Mouse (Mus musculus) forebrain, embryonic 15.5 days (tissue): ENCODE results near the gene Cotl1. TPM values are rescaled to one million over a fixed set of nuclear protein-coding genes. Genes with fewer than 3 reads are reported as not detected.
"Not testable (repeated sequence)": the region's sequence is repeated elsewhere in the genome, so short reads cannot be mapped to it uniquely, and the experiment has no call there.

Experiments
- ATAC-seq: fragments of 200-750 bp; cut with Nextera tagmentation; replicated peaks from 2 replicates; pipeline ENCODE4 v1.8.0; 2017; ENCODE audit warnings: mild to moderate bottlenecking, moderate TSS enrichment, moderate library complexity
- H3K27ac ChIP-seq: fragments of 300-500 bp; sonication (generic); replicated peaks from 2 replicates; pipeline ENCODE4 v1.5.1; 2015; ENCODE audit warnings: mild to moderate bottlenecking, inconsistent platforms
- H3K27me3 ChIP-seq: fragments of 300-500 bp; sonication (generic); 2 replicates; pipeline ENCODE4 v1.6.1; 2015; ENCODE audit warnings: inconsistent platforms
- H3K36me3 ChIP-seq: fragments of 300-500 bp; sonication (generic); 2 replicates; pipeline ENCODE4 v1.6.1; 2015; ENCODE audit warnings: mild to moderate bottlenecking, inconsistent platforms
- H3K4me1 ChIP-seq: fragments of 300-500 bp; sonication (generic); 2 replicates; pipeline ENCODE4 v1.6.1; 2015; ENCODE audit warnings: inconsistent platforms
- H3K4me2 ChIP-seq: fragments of 300-500 bp; sonication (generic); replicated peaks from 2 replicates; pipeline ENCODE4 v1.6.1; 2015; ENCODE audit warnings: mild to moderate bottlenecking, inconsistent platforms
- H3K4me3 ChIP-seq: fragments of 300-500 bp; sonication (generic); 2 replicates; pipeline ENCODE4 v1.5.1; 2015; ENCODE audit warnings: mild to moderate bottlenecking, inconsistent platforms
- H3K9ac ChIP-seq: fragments of 300-500 bp; sonication (generic); replicated peaks from 2 replicates; pipeline ENCODE4 v1.6.1; 2015; ENCODE audit warnings: mild to moderate bottlenecking, inconsistent platforms
- H3K9me3 ChIP-seq: fragments of 300-500 bp; sonication (generic); 2 replicates; pipeline ENCODE4 v1.6.1; 2016; ENCODE audit warnings: inconsistent platforms
- WGBS: fragments of 180-500 bp; shearing (Covaris S2); methylation state at CpG from one replicate; pipeline ENCODE4 v1.1.7; 2015; ENCODE audit warnings: mixed read lengths; 5-methylcytosine and 5-hydroxymethylcytosine counted together
- polyA plus RNA-seq: library from polyadenylated mRNA; unstranded; fragments of >200 nt; fragmentation: Nextera tagmentation; extraction: Ambion mirVana; gene quantifications from 2 replicates; pipeline ENCODE4 v1.2.1, GENCODE M21; 2015

Cotl1 gene
- polyA plus RNA-seq, 1 experiment from 2014 or later = 138 TPM

DNA sequence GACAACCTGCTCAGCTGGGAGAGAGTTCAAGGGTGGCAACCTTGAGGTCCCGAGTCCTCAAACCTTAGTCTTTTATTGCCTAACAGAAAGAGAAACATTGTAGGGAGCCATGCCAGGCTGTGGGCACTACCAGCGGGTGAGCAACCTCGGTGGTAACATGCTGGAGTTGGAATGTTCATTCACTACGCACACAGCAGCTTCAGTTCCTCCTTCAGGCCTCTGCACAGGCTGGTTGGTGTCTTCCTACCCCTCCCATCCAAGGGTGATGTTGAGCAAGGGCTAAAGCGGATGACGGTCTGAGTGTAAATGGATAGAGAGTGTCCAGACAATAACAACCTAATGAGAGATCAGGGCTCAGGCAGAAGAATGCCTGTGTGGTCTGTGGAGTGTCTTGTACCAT is 17.4 kb upstream of the Cotl1 start:
- 72% methylated on average over 6 of the region's 6 CpGs for WGBS
- no peak overlapping the region for H3K27ac ChIP-seq
- H3K4me3 ChIP-seq = no peak overlapping the region
- peaks cover 8% of the 10 kb centered on the region for H3K4me1 ChIP-seq
- no peaks in the 10 kb centered on the region for H3K36me3 ChIP-seq
- ATAC-seq = no peak
- H3K27me3 ChIP-seq = no peaks in the 10 kb centered on the region
- H3K4me2 ChIP-seq = no peak overlapping the region
- H3K9ac ChIP-seq = no peak overlapping the region
- no peaks in the 10 kb centered on the region for H3K9me3 ChIP-seq

DNA sequence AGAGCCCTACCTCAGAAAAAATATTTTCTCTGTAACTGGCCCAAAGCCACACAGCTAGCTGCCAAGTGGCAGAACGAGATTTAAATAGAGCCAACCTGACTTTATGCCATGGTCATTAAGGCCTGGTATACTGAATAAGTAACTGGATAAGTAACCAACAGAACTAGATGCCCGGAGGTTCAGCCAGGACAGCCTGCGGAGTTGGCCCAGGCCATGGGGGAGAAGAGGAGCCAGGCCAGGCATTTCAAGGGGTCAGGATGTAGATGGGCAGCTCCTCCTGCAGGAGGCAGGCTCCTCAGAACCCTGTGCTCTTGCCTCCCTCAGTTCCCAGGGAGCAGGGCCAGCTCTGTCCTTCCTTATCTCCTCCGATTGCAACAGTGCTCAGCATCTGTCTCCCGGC is 15.3 kb upstream of the Cotl1 start:
- no peak for ATAC-seq
- no peaks in the 10 kb centered on the region for H3K27me3 ChIP-seq
- H3K4me3 ChIP-seq = no peak overlapping the region
- no peak overlapping the region for H3K27ac ChIP-seq
- H3K9me3 ChIP-seq = no peaks in the 10 kb centered on the region
- no peaks in the 10 kb centered on the region for H3K36me3 ChIP-seq
- H3K4me2 ChIP-seq = no peak overlapping the region
- no peaks in the 10 kb centered on the region for H3K4me1 ChIP-seq
- 75% methylated on average over 5 of the region's 5 CpGs for WGBS
- no peak overlapping the region for H3K9ac ChIP-seq

DNA sequence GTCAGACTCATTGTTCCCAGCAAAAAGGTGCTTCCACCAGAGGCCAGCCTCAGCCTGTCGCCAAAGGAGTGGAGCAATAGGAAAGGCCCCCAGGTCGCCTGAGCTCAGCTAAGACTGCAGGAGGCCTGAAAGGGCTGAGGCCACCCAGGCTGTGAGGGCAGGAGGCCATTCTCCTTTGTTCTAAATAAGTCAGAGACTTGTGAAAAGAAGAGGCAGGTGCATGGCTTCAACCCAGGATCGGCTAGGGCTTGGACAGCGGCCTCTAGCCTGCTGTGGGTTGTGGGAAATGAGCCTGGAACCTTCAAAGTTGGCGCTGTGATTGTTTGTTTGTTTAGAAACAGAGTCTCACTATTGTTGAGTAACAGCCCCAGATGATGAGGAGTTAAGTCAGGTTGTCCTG is 13.7 kb upstream of the Cotl1 start:
- Histone ChIP-seq H3K9me3 (no peaks in the 10 kb centered on the region), H3K27ac (no peak overlapping the region), H3K4me3 (no peak overlapping the region), H3K9ac (no peak overlapping the region), H3K36me3 (no peaks in the 10 kb centered on the region), H3K4me1 (no peaks in the 10 kb centered on the region), H3K4me2 (no peak overlapping the region), H3K27me3 (no peaks in the 10 kb centered on the region)
- no peak for ATAC-seq
- 27% methylated on average over 5 of the region's 5 CpGs for WGBS

DNA sequence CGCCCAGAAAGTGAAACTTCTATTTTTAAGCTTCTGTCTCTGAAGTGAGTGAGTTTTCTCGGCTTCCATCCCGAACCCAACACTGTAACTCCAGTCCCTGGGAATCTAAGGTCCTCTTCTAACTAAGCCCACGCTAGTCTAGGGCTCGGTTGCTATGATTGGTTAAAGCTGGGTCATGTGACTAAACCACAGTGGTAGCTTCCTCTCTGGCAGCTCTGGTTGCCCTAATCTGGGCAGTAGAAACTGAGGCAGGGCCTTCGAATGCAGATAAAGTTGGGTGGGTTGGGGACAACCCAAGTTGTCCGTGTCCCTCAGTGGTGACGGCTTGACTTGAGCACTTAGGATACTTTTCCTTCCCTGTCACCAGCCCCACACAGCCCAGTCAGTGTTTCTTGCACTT is 13.2 kb upstream of the Cotl1 start:
- H3K9ac ChIP-seq = no peak overlapping the region
- no peaks in the 10 kb centered on the region for H3K27me3 ChIP-seq
- no peak overlapping the region for H3K27ac ChIP-seq
- no peaks in the 10 kb centered on the region for H3K4me1 ChIP-seq
- no peaks in the 10 kb centered on the region for H3K36me3 ChIP-seq
- WGBS = 59% methylated on average over 8 of the region's 8 CpGs
- H3K9me3 ChIP-seq = no peaks in the 10 kb centered on the region
- H3K4me3 ChIP-seq = no peak overlapping the region
- no peak for ATAC-seq
- H3K4me2 ChIP-seq = no peak overlapping the region

DNA sequence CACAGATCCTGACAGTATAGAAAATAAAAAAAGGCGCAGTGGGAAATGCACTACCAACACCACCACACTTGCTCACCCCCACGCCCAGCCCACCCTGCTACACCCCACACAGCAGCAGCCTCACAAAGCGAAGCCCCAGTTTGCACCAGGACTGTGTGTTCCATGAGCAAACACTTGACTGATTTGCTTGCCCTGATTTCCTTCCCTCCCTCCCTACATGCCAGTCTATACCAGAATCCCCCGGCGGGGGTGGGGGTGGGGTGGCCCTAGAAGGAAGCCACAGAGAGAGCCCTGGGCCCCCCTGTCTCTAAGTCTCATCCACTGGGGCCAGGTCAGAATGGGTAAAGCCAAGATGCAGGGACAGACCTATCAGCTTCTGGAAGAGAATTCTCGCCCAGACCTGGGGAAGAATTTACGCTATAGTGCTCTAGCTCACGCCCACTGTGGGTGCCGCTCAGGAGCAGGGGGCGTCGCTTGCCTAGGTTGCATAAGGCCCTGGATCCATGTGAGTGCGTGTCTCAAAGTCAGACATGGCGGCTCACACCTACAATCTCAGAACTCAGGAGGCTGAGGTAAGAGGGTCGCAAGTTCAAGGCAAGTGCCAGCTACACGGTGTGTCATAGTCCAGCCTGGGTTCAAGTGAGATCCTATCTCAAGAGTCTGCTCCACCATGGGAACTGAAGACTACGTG is 7.0 kb upstream of the Cotl1 start:
- H3K4me2 ChIP-seq = no peak overlapping the region
- no peaks in the 10 kb centered on the region for H3K27me3 ChIP-seq
- no peaks in the 10 kb centered on the region for H3K9me3 ChIP-seq
- H3K36me3 ChIP-seq = no peaks in the 10 kb centered on the region
- no peaks in the 10 kb centered on the region for H3K4me1 ChIP-seq
- WGBS = 89% methylated on average over 16 of the region's 16 CpGs
- ATAC-seq = no peak
- H3K4me3 ChIP-seq = no peak overlapping the region
- H3K9ac ChIP-seq = no peak overlapping the region
- H3K27ac ChIP-seq = no peak overlapping the region

DNA sequence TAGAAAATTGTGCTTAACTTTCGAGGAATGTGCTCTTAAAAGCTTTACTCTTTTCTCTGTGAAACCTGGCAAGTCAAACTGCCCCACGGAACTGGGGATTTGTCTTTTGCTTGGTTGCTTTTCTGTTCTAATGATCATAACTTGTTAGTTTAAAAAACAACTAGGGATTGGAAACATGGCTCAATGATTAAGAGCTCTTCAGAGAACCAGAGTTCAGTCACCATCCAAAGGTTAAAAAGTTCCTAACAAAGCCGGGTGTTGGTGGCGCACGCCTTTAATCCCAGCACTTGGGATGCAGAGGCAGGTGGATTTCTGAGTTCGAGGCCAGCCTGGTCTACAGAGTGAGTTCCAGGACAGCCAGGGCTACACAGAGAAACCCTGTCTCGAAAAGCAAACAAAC is 5.4 kb upstream of the Cotl1 start:
- H3K27ac ChIP-seq, H3K4me3 ChIP-seq, H3K27me3 ChIP-seq, H3K4me2 ChIP-seq, ATAC-seq, H3K36me3 ChIP-seq, H3K4me1 ChIP-seq, H3K9me3 ChIP-seq, H3K9ac ChIP-seq: not testable (repeated sequence)
- 86% methylated on average over 7 of the region's 7 CpGs for WGBS

DNA sequence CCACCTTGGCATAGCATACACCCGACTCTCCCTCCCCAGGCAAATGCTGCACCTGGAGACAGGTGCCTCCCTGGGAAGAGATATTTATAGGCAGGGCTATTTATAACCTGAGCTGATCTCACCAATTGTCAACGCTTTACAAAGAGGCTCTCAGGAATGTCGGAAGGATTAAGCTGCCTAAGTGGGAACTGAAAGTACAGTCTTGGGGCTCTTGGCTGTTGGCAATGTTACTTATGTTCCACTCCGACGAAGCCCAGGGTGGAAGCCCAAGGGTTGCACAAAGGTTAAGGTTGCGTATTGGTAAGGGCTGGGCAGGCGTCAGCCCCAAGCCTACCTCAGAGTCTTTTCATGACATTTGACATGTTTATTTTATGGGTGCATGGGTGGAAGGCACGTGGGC is 4.2 kb upstream of the Cotl1 start:
- H3K4me1 ChIP-seq = peaks cover 9% of the 10 kb centered on the region
- H3K9ac ChIP-seq = no peak overlapping the region
- no peak for ATAC-seq
- no peaks in the 10 kb centered on the region for H3K36me3 ChIP-seq
- H3K27ac ChIP-seq = no peak overlapping the region
- no peaks in the 10 kb centered on the region for H3K27me3 ChIP-seq
- no peak overlapping the region for H3K4me3 ChIP-seq
- WGBS = 42% methylated on average over 8 of the region's 8 CpGs
- H3K9me3 ChIP-seq = no peaks in the 10 kb centered on the region
- no peak overlapping the region for H3K4me2 ChIP-seq

DNA sequence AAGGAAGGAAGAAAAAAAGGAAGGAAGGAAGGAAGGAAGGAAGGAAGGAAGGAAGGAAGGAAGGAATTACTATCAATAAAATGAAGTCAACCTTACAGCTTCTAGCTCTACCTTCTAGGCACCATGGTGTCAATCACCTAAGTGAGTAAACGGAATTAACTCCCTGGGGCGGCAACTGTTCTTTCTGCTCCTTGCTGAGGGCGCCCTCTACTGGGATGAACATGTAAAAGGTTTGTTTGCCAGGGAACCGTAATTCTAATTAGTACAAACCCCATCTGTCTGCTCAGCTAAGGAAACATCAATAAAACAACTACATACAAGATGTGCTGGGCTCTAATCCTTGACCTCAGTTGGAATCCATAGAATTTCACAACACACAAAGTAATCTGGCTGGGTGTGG is 3.1 kb upstream of the Cotl1 start:
- ATAC-seq = no peak
- Histone ChIP-seq H3K4me2 (no peak overlapping the region), H3K36me3 (no peaks in the 10 kb centered on the region), H3K9me3 (no peaks in the 10 kb centered on the region), H3K9ac (no peak overlapping the region), H3K4me3 (no peak overlapping the region), H3K27ac (no peak overlapping the region), H3K4me1 (peaks cover 18% of the 10 kb centered on the region), H3K27me3 (no peaks in the 10 kb centered on the region)
- WGBS = 3% methylated on average over 4 of the region's 4 CpGs

DNA sequence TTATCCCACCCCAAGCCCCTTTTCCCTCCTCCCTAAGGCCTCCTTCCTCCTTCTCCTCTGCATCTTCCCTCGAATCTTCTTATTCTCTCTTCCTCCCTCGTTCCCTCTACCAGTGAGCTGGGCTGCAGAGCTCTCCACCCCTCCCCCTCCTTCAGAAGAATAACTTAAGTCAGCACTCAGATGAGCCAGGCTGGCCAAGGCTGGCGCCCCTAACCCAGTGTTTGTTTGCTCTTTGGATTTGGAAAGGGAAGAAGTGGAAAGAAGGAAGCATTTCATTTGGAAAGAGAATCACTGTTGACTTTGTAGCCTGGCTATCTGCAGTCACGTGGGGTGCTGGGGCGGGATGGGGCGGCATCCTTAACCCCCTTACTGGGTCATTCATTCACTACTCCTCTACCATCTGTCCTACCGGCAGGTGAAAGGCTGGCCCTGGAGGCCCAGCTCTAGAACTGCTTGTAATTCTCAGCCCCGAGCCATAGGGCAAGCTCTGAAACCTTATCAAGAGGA is 614 bp upstream of the Cotl1 start:
- Histone ChIP-seq H3K27ac (peak overlapping the region; percentile 87), H3K9me3 (no peaks in the 10 kb centered on the region), H3K9ac (peak overlapping the region; percentile 54), H3K4me2 (peak overlapping the region; percentile 65), H3K4me1 (peaks cover 42% of the 10 kb centered on the region), H3K27me3 (no peaks in the 10 kb centered on the region), H3K36me3 (no peaks in the 10 kb centered on the region), H3K4me3 (peak overlapping the region; percentile 92)
- 18% methylated on average over 8 of the region's 8 CpGs for WGBS
- ATAC-seq = peak; percentile 33

DNA sequence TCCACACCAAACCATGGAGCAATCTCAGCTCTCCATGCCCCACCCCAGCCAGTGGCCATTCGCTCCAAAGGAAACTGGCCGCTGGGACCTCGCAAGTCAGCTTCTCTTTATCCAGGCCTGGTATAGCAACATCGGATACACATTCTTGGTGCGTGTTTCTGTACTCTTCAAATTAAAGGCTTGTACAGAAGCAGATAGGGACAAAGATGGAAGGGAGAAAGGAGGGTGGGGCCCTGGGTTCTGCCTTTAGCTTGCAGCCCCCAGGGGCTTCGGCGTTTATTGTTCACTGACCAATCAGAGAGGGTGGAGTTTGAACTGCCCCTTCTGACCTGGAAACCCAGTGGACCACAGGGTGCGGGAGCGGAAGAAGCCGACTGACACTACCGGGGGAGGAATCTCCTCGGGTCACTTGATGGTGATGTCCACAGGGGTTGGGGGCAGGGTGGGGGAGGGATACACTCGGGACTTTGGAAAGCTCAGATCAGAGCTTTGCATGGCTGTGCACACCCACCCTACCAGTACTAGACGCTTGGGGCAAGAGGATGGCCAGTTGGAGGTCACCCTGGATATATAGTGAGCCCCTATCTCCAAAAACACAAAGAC is 824 bp downstream of the Cotl1 start:
- Histone ChIP-seq H3K27ac (peak overlapping the region; percentile 73; the same call in 1 of the 2 replicates), H3K4me1 (peaks cover 52% of the 10 kb centered on the region), H3K4me3 (peak overlapping the region; percentile 92), H3K9me3 (no peaks in the 10 kb centered on the region), H3K4me2 (peak overlapping the region; percentile 65), H3K27me3 (no peaks in the 10 kb centered on the region), H3K9ac (peak overlapping the region; percentile 85), H3K36me3 (peaks cover under 1% of the 10 kb centered on the region; the same call in 1 of the 2 replicates)
- peak; percentile 9; the same call in 1 of the 2 replicates for ATAC-seq
- 13% methylated on average over 14 of the region's 14 CpGs for WGBS

DNA sequence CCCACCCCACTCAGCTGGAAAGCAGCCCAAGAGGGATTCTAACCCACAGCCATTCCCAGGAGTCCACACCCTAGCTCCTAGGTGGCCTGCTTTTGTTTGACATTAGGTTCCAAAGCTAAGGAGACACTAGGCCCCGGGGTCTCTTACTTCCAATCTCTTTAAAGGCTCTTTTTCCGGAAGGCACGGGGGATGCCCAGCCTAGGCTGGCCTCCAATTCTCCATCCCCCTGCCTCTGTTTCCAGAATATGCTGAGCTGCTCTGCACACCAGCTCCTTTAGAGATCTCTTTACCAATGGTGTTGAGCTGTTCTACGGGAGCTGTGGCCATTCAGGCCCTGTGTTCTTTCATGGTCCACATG is 1.4 kb downstream of the Cotl1 start:
- peak overlapping the region; percentile 85 for H3K9ac ChIP-seq
- H3K4me1 ChIP-seq = peaks cover 52% of the 10 kb centered on the region
- H3K27ac ChIP-seq = peak overlapping the region; percentile 22
- peak overlapping the region; percentile 65 for H3K4me2 ChIP-seq
- H3K36me3 ChIP-seq = peaks cover 5% of the 10 kb centered on the region; the same call in 1 of the 2 replicates
- 48% methylated on average over 4 of the region's 4 CpGs for WGBS
- H3K9me3 ChIP-seq = no peaks in the 10 kb centered on the region
- peak overlapping the region; percentile 92 for H3K4me3 ChIP-seq
- no peak for ATAC-seq
- H3K27me3 ChIP-seq = no peaks in the 10 kb centered on the region

DNA sequence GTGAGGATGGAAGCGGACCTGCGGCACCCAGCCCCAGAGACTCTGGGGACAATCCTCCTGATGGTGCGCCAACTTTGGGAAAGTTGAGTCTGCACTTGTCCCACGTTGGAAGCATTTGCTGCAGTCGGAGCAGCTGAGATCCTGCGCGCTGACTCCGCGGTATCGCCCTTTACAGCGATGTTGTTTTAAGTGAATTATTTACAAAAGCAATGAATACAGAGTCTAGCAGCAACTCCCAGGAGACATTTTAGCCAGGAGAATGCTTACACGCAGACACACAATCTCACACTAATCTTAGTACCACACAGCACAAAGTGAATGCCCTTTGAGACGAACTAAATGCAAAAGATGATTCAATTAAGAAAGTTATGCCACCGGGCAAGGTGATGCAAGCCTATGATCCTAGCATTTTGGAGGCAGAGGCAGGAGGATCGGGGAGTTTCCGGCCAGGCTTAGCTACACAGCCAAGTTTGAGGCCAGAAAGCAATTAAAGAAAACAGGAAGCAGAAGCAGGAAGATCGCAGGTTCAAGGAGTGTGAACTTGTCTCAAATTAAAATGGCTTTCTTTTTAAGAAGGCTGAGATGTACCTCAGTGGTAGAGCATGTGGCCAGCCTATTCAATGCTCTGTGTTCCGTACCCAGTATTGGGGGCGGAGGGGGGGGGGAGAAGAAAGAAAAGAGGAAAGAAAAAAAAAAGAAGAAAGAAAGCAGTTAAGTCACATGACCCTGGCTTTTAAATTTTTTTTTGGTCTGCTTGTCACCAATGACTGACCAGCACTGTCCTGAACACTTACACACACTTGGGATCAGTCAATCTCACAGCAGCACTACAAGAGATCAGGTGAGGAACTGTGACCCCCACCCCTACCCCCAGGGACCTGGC is 2.0 kb downstream of the Cotl1 start:
- no peak for ATAC-seq
- no peaks in the 10 kb centered on the region for H3K9me3 ChIP-seq
- H3K27ac ChIP-seq = peak overlapping the region; percentile 63
- peaks cover 55% of the 10 kb centered on the region for H3K4me1 ChIP-seq
- no peaks in the 10 kb centered on the region for H3K27me3 ChIP-seq
- peak overlapping the region; percentile 92 for H3K4me3 ChIP-seq
- 69% methylated on average over 19 of the region's 19 CpGs for WGBS
- H3K9ac ChIP-seq = peak overlapping the region; percentile 85
- H3K36me3 ChIP-seq = peaks cover 5% of the 10 kb centered on the region; the same call in 1 of the 2 replicates
- peak overlapping the region; percentile 65 for H3K4me2 ChIP-seq
